Mouse (Mus musculus) brown adipose tissue, adult 24 weeks (tissue): ENCODE measurements around the gene Hgf. TPM values are rescaled to one million over a fixed set of nuclear protein-coding genes. Genes with fewer than 3 reads are reported as not detected.

Experiments used
- H3K27ac ChIP-seq: fragments of 200-500 bp; replicated peaks from 2 replicates; pipeline ENCODE4 v1.5.1; 2012; ENCODE audit warnings: low read depth, mild to moderate bottlenecking, low read length
- H3K4me1 ChIP-seq: fragments of 200-500 bp; 2 replicates; pipeline ENCODE4 v1.6.1; 2012; ENCODE audit warnings: low read length, mixed read lengths; ENCODE audit not compliant: control insufficient read depth, insufficient read depth, insufficient read length
- H3K4me3 ChIP-seq: fragments of 200-500 bp; 2 replicates; pipeline ENCODE4 v1.5.1; 2012; ENCODE audit warnings: low read depth, mild to moderate bottlenecking, low read length, moderate library complexity; ENCODE audit not compliant: insufficient read depth
- polyA plus RNA-seq: library from polyadenylated mRNA; stranded (reverse); fragments of >200 nt; gene quantifications from 2 replicates; pipeline ENCODE4 v1.2.4, GENCODE M21; 2012; ENCODE audit not compliant: missing spikeins, insufficient read depth, insufficient read length

Hgf gene
- 1.0 and 1.7 TPM in 2 replicates for polyA plus RNA-seq

DNA sequence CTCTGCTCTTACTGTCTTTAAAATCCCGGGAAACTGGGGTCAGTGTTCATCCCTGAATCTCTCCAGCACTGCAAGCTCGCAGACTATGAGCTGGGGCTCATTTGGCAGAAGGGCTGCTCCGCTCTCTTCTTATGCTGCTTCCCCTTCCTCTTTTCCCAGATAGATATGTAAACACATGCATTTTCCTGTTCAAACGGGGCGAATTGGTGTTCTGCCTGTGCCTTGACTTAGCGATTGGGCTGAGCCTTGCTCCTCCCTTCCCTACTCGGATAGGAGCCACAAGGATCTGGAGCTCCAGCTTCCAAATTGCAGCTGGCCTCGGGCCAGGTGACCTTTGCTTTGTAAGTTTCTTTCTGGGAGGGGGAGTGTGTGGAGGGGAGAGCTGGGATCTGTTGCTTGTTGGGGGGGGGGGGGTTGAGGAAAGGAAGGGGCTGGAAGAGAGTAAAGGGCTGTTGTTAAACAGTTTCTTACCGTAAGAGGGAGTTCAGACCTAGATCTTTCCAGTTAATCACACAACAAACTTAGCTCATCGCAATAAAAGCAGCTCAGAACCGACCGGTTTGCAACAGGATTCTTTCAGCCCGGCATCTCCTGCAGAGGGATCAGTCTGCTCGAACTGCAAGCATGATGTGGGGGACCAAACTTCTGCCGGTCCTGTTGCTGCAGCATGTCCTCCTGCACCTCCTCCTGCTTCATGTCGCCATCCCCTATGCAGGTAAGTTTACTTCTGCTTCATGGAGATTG is at the start of gene Hgf:
Hgf (plus strand) TSS at position 192 of the 744 bp plus-strand sequence.
- Histone ChIP-seq H3K4me1 (no peaks in the 10 kb centered on the region), H3K4me3 (peak within 1 kb of the TSS; percentile 61), H3K27ac (peak within 1 kb of the TSS; percentile 26; the same call in 1 of the 2 replicates)

DNA sequence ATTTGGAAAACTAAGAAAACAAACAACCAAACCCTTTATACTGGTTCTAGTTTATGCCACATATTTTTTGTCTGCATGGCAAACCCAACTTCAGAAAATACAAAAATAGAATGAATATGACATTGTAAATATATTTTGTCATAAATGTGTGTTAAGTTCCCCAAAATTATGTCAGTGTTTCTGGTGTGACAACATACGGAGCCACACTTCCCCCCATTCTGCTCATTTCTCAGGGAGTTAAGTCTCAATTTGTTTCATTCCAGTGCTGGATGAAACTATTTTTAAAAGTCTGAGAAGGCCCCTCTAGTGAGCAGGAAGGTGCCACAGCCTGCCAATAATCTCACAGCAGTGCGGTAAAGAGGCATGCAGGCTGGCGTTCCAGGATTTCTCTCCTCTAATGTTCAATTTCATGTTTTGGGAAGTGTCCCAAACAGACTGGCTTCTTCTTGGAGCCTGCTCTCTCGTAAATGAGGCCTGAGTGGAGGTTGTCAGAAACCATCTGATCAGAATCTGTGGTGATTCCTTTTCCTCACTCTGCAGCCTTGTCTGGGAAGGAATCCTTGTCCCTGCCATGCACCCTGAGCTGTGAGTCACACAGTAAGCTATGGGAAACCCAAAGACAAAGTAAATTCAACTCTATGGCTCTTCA is 46.5 kb upstream of the Hgf start:
- Histone ChIP-seq H3K27ac (no peak overlapping the region), H3K4me1 (no peaks in the 10 kb centered on the region), H3K4me3 (no peak overlapping the region)

DNA sequence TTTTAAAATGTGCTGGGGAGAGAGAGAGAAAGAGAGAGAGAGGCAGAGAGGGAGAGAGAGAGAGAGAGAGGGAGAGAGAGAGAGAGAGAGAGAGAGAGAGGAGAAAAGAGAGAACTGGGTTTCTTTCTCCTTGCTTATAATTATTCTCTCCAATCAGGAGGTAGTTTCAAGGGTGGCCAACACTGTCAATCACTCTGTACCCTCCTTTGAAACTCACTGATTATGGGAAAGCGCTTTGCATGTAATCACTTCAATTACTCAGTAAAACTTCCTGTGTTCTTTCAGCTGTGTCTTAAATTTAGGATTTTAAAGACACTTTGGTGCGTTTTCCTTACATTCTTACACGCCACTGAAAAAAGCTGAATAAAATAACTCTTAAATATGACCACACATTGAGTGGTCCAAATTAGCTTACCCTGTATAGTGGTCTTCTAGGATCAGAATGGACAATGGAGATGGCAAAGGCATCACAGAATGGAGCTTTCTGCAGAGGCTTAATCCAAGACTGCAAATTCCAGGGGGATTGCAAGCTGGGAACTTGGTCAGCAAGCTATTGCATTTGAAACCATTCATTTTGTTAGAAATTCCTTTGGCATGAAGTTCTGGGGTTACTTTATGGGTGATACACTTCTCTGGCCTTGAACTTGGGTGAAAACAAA is 21.5 kb upstream of the Hgf start:
- H3K4me3 ChIP-seq, result no peak overlapping the region
- no peak overlapping the region for H3K27ac ChIP-seq
- H3K4me1 ChIP-seq, result no peaks in the 10 kb centered on the region

DNA sequence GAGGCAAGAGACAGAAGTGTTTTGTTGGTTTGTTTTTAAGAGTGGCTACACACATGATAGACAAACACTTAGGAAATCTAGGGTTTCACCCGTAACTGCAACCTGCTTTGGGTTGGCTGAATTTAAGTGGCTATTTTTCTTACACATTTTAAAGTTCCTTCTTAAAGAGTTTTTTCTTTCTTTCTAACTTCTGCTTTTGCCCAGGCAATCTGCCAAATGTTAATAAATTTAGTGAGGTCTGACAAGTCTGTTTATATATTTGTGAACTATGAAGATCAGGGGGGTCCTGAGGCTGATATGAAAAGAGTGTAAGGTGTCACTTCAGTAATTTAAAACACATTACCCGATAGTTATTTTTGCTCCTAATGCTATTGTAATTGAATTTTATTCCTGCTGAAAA is 15.2 kb upstream of the Hgf start:
- H3K27ac ChIP-seq, result no peak overlapping the region
- H3K4me3 ChIP-seq, result no peak overlapping the region
- no peaks in the 10 kb centered on the region for H3K4me1 ChIP-seq

DNA sequence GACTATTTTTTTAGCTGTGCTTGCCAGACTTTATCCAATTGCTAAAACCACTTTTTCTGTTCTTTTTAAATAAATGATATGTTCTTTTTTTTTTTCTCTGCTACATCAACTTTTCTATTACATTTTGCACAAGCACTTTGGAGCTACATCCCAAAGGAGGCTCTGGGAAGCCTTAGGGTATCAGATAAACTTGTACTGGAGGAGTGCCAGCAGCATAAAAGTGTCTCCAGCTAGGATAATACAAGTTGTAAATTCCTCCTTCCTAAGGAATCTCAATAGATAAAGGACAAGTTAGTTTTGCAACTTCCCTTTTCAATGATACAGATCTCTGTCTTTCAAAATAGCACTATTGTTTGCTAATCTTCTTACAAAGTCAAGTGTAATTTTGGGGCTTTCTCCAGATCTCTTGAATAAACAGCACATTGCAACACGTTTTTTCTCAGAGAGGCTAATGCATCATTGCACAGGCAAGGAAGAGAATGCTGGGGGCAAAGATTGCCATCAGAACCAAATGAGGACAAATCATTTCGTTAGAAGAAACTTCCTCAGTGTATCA is 11.7 kb upstream of the Hgf start:
- no peak overlapping the region for H3K27ac ChIP-seq
- H3K4me3 ChIP-seq, result no peak overlapping the region
- H3K4me1 ChIP-seq, result no peaks in the 10 kb centered on the region

DNA sequence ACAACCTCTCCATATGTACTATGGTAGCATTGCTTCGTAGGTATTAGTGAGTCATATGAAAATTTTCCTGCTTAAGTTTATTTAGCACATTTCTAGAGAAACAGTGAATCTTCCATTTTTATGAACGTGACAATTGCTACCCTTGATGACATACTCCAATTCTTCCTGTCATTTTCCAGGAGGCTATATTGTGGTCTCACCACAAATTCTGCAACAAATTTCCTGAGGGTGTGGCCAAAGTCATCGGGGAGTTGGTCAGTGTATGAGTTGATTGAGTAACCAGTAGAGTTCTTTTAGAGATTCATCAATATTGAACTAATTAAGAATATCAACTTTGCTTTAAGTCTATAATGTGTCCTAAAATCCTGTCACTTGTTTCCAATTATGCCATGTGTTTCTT is 5.8 kb upstream of the Hgf start:
- Histone ChIP-seq H3K4me1 (no peaks in the 10 kb centered on the region), H3K4me3 (no peak overlapping the region), H3K27ac (no peak overlapping the region)

DNA sequence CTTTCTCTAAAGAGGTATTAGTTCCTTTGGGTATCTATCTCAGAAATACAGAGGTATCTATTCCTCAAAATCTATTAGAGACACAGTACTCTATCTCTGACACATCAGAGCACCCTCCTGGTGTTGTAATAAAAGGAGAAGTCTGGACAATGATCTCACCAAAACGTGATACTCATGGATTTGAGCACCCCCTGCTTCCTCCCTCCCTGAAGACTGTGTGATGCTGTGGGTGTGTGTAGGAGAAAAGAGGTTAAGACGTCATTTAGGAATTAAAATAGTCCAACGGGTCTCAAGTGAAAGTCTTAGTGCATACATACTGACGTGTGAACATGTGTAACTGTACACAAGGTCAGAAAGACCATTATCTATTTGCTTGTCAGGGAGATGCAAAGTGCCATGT is 648 bp upstream of the Hgf start:
- no peak overlapping the region for H3K27ac ChIP-seq
- no peaks in the 10 kb centered on the region for H3K4me1 ChIP-seq
- no peak overlapping the region for H3K4me3 ChIP-seq

DNA sequence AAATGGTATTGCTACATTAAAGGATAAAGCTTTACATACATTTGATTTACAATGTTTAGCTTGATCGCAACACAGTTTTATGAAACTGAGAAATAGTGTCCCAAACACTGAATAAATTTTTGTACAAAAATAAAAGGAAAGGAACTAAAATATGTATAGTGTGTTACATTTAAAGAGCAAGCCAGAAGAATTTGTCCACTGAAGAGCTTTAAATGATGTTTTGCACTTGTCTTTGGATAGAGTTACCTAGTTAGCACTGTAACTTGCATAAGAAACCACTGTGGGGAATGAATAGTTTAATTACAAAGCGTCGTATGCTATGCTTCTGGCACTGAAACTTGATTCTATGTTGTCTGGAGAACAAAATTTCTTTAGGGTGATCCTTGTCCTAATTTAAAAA is 7.0 kb downstream of the Hgf start:
- no peak overlapping the region for H3K27ac ChIP-seq
- H3K4me3 ChIP-seq, result no peak overlapping the region
- H3K4me1 ChIP-seq, result no peaks in the 10 kb centered on the region; the same call in 1 of the 2 replicates

DNA sequence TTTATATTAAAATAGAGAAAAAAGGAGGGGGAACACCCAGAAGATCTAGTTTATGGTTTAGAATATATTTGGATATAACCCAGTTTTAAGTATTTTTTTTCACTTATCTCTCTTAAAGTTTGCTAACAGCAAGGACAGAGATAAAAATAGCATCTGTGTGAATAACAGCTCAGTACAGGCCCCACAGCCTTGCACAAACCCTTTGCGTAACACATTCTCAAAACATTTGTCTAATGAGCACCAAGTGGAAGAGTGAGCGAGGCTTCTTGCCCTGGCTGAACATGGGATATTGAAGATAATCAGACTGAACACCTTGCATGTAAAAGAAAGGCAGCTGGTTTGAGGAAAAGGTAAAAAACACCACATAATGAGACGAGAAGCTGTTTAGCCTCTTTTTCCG is 15.7 kb downstream of the Hgf start:
- Histone ChIP-seq H3K4me1 (no peaks in the 10 kb centered on the region), H3K27ac (no peak overlapping the region), H3K4me3 (no peak overlapping the region)

DNA sequence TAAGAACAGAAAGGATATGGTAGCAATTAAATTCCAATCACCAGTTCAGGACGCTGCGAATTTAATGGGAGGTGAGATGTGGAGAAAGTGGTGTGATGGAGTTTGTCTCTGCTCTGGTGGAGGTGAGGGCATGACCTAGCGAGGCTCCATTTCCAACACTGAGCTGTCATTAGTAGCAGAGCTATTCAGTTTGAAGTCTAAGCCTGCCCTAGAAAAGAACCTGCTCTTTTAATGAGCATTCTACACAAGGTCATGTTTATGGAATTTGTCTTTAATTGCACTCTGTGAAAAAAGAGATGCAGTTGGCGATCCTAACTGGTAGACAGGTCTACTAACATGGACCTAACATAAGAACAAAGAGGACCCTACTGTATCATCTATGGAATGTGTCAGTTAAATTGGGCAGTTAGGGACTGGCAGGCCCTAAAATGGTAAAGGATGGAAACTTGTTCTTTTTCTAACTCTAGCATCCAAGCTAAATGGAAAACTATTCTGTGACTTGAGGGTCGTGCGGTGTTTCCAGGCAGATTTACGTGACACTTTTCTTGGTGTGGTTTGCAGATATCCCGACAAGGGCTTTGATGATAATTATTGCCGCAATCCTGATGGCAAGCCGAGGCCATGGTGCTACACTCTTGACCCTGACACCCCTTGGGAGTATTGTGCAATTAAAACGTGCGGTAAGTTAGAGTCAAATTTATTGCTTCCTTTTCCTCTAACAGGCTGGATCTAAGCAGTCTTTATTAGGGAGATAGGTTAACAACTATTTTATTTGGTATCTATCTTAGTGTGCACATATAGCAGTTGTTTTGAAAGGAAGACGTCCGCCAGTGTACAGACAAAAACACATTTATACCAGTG is 24.8 kb downstream of the Hgf start:
- Histone ChIP-seq H3K4me1 (no peaks in the 10 kb centered on the region), H3K27ac (no peak overlapping the region), H3K4me3 (no peak overlapping the region)

DNA sequence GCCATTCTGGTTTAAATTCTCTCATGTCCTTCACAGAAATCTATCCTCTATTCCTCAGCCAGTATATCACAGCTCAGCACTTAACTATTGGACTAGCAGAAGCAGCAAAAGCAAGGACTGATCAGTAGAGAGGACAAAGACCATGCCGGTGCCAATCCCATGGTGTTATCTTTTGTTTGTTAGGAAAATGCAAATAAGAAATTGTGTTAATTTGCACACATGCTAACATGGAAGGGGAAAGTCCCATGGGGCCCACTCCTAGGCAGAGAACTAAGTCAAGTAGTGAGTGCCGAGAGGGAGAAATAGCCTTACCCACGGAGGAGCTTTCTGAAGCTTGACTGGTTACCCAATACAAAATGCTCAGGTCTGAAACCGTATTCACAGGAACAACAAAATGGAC is 42.4 kb downstream of the Hgf start:
- Histone ChIP-seq H3K4me3 (no peak overlapping the region), H3K27ac (no peak overlapping the region), H3K4me1 (no peaks in the 10 kb centered on the region)

DNA sequence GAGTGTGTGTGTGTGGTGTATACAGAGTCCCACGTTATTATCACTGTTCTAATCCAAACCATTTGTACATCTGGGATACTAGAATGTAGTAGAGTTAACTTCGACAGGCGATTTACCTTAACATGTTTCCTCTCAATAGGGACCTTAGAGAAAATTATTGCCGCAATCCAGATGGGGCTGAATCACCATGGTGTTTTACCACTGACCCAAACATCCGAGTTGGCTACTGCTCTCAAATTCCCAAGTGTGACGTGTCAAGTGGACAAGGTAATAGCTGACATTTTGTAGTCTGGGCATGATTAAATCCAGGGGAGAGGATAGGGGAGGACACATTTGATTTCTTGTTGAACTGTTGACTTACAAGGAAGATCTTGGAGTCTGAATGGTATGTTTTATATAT is 44.7 kb downstream of the Hgf start:
- H3K4me3 ChIP-seq, result no peak overlapping the region
- no peaks in the 10 kb centered on the region for H3K4me1 ChIP-seq
- H3K27ac ChIP-seq, result no peak overlapping the region

DNA sequence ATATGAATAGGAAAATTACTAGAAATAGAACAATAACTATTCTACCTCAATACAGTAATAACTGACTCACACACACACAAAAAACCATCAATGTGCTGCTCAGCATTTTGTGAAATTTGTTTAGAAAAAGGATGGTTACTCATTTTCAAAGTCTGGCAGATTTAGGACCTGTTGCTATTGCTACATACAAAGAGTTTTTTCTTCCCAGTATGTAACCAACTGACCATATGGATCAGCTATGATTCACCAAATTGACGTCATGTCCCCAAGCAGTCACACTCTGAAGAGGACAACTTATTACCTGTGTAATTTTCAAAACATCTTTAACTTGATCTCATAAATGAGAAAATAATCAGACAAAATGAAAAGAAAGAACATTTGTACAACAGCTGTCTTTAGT is 48.2 kb downstream of the Hgf start:
- no peak overlapping the region for H3K27ac ChIP-seq
- no peak overlapping the region for H3K4me3 ChIP-seq
- no peaks in the 10 kb centered on the region for H3K4me1 ChIP-seq

DNA sequence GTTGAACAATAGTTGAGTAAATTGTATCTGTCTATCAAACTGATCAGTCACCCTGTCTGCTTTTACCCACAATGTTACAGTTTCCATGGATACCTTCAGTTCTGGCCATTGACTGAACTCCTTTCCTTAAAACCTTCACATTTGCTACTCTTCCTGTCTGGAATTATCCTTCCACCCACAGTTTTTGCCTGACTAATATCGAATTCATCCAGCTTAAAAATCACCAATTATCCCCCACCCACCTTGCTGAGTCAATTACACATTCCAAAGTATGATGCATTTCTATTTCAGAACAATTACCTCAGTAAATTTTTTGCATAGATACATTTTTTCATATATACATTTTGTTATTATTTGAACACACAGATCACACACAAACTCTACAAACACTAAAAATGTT is 79.7 kb downstream of the Hgf start:
- Histone ChIP-seq H3K27ac (no peak overlapping the region), H3K4me3 (no peak overlapping the region), H3K4me1 (no peaks in the 10 kb centered on the region)

DNA sequence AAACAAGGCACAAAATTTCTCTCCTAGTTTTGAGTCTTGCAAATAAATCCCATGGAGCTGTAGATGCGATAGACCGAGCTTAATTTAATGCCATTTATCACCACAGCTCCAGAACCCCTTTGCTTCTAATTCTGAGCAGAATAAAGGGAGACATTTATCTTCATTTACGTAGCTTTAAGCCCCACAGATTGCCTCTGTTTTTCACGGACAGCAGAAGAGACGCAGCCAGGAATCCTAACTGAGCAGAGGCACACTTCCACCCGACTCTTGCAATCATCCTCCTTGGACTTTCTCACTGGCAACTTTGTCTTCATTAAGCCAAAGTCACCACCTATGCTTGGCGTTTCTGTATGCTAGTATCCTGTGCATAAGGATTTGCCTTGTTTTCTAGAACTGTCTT is 93.1 kb downstream of the Hgf start:
- H3K27ac ChIP-seq, result no peak overlapping the region
- no peaks in the 10 kb centered on the region for H3K4me1 ChIP-seq

More for the DNA sequence above, 93.1 kb downstream of the Hgf start:
- no peak overlapping the region for H3K4me3 ChIP-seq
